Mouse (Mus musculus): ENCODE results near the gene Trp53.

DNA sequence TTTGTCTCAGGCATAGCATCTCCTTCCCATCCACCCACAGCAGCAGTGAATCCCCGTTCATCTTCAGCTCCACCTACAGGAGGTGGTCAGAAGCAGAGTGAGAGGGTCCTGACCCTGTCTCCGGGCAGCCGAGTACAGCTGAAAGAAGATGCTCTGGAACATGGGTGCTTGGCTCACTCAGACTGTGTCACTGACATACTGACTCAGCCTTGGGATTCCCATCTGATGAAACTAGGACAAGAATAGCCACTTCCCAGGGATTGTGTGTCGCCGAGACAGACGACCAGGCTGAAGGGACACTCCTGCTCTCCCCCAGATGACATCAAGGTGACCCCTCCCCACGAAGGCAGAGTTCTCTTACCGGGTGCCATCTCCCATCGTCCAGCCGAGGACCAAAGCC lies 36.6 kb downstream of the Trp53 start:
- TF ChIP-seq CTCF (IDR thresholded peaks at IDR 0.05 in 2 of 3, conservative IDR thresholded peaks at IDR 0.05 in 1 of 3; ENCODE audit: control insufficient read depth in 1 of 3, insufficient read depth in 1 of 3, low read depth in 2 of 3, low read length in 3 of 3, poor library complexity in 1 of 3, severe bottlenecking in 1 of 3) (no peak), POLR2A (IDR thresholded peaks at IDR 0.05; ENCODE audit: control insufficient read depth in 1 of 2, insufficient read depth in 1 of 2, low read depth in 1 of 2, low read length in 2 of 2, poor library complexity in 1 of 2) (no peak)

Measured in MEL (cell line).